Mouse (Mus musculus): ENCODE measurements around the gene Smdt1. TPM values are rescaled to one million over a fixed set of nuclear protein-coding genes. Genes with fewer than 3 reads are reported as not detected.
"Not testable (repeated sequence)": the region's sequence is repeated elsewhere in the genome, so short reads cannot be mapped to it uniquely, and the experiment has no call there.

Smdt1 gene
- polyA plus RNA-seq, 1 experiment from 2014 or later = 314 TPM

DNA sequence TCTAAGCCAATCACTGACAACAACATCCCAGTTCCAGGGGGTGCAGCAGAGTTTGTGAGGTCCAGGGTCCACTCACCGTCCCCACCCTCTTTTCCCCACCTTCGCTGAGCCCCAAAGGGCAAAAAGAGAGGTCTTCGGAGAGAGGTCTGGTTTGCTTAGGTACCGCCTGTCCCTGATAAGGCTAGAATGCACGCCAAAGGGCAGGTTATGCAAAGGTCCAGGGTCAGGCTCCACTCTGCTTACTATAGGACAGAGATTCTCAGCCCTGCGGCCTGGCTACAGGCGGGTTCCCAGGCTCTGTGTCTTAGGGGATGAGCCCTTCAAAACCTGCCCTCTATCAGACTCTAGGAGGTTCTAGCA, 40.7 kb downstream of the Smdt1 start:
- no peaks in the 10 kb centered on the region for H3K36me3 ChIP-seq
- peaks cover 54% of the 10 kb centered on the region for H3K4me1 ChIP-seq (replicated peaks)
- 15% methylated on average over 7 of the region's 7 CpGs for WGBS
- peak overlapping the region; percentile 87 for H3K27ac ChIP-seq
- H3K9me3 ChIP-seq = no peaks in the 10 kb centered on the region
- no peak for DNase-seq (ENCODE audit: low spot score)
- H3K4me3 ChIP-seq = peak overlapping the region; percentile 54
- H3K27me3 ChIP-seq (ENCODE audit: insufficient read depth, poor library complexity, severe bottlenecking) = no peaks in the 10 kb centered on the region

DNA sequence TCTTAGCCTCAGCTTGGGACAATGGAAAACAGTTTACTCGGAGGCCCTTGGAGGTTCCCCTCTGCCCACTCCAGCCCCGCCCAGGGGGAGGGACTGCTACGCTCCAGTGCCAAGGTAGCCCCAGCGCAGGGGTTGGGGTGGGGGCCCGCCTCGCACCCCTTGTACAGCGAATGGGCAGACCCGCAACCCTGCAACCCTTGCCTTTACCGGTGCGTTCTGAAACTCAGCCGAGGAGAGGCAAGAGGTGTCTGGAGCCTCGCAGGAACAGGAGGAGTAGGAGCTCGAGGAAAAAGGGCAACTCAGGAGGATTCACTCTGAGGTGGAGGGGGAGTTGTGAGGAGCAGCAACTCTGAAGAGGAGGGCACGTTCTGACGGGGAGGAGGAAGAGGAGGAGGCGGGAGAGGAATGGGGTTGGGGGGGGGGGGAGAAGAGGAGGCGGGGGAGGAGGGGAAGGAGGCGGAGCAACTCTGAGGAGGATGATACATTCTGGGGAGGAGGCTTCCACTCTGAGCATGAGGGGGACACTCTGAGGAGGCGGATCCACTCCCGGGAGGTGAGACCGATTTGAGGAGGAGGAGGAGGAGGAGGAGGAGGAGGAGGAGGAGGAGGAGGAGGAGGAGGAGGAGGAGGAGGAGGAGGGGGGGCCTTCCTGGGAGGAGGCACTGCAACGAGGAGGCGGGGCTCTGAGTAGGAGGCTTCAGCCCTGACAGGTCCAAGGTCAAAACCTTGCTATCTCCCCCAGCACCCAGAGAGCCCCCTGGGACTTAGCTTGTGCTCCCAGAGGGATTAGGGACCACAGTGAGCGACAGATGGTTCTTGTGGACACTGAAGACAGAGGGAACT, 41.3 kb downstream of the Smdt1 start, which contains the start of gene Cyp2d22:
TSS of gene Cyp2d22 (minus strand) at position 390 of the 843 bp plus-strand sequence.
- H3K4me3 ChIP-seq = peak within 1 kb of the TSS; percentile 54
- H3K4me1 ChIP-seq (replicated peaks) = peaks cover 54% of the 10 kb centered on the region
- H3K27ac ChIP-seq = peak within 1 kb of the TSS; percentile 87

DNA sequence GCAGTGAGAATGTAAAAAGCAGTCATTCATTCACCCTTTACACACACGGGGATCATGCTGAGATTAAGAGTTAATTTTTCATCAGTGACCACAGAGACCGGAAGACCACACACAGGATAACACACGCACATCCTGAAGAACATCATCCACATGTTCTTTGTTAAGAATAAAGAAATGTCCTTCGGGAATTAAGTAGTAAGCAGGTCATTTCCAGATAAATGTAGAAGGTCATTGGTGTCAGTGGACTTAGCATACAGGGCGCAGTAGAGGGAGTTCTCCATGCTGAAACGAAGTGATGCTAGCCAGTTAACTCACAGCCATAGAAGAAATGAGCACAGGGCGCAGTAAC, 41.9 kb downstream of the Smdt1 start:
- DNase-seq (ENCODE audit: low spot score) = no peak
- Histone ChIP-seq H3K9me3 (no peaks in the 10 kb centered on the region), H3K4me3 (peak overlapping the region; percentile 54), H3K27me3 (ENCODE audit: insufficient read depth, poor library complexity, severe bottlenecking) (no peaks in the 10 kb centered on the region), H3K4me1 (replicated peaks) (peaks cover 52% of the 10 kb centered on the region), H3K27ac (peak overlapping the region; percentile 87), H3K36me3 (no peaks in the 10 kb centered on the region)
- WGBS = 38% methylated on average over 7 of the region's 7 CpGs

More for the DNA sequence above, 41.3 kb downstream of the Smdt1 start, which contains the start of gene Cyp2d22:
- DNase-seq (ENCODE audit: low spot score) = peak; percentile 58
- WGBS = 2% methylated on average over 18 of the region's 24 CpGs
- Histone ChIP-seq H3K36me3 (no peaks in the 10 kb centered on the region), H3K9me3 (no peaks in the 10 kb centered on the region), H3K27me3 (ENCODE audit: insufficient read depth, poor library complexity, severe bottlenecking) (no peaks in the 10 kb centered on the region)

DNA sequence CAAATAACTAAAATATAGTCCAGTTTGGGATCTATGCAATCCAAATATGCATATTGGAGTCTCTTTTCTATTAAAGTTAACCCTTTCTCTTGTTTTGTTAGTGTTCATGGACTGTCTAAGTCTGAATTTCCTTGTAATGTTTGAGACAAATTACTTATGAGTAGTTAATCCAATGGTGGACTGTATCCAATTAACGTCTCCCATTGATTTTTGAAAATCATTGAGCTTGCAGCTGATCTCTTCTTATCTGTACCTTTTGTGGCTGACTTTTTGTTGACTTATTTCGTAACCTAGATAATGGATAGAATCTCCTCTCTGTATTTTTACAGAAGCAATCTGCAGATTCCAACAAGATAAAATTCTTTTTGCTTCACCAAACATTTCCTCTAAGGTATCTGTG, 43.7 kb downstream of the Smdt1 start:
- Histone ChIP-seq H3K9me3 (no peaks in the 10 kb centered on the region), H3K4me3 (no peak overlapping the region), H3K4me1 (replicated peaks) (peaks cover 38% of the 10 kb centered on the region), H3K27me3 (ENCODE audit: insufficient read depth, poor library complexity, severe bottlenecking) (no peaks in the 10 kb centered on the region), H3K36me3 (no peaks in the 10 kb centered on the region), H3K27ac (no peak overlapping the region)
- 86% methylated on average over 2 of the region's 2 CpGs for WGBS
- DNase-seq (ENCODE audit: low spot score) = no peak

DNA sequence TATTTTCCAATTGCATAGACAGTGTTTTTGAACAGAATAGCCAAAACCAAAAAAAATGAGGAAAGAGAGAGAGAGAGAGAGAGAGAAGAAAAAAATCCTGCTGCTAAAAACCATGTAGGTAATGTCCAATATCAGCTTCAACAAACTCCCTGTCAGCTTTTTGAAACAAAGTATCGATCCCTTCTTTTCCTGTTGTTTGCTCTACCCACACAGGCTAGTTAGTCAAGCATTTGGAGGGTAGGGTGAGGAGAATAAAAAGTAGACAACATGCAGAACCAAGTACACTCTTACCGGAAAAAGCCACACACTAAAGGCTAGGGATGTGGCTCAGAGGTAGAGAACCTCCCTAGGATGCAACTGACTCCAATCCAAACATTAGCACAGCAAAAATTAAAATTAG, 47.0 kb downstream of the Smdt1 start:
- H3K27ac ChIP-seq = no peak overlapping the region
- H3K4me3 ChIP-seq = no peak overlapping the region
- H3K36me3 ChIP-seq = no peaks in the 10 kb centered on the region
- peaks cover 5% of the 10 kb centered on the region for H3K4me1 ChIP-seq (replicated peaks)
- no peaks in the 10 kb centered on the region for H3K9me3 ChIP-seq
- no peaks in the 10 kb centered on the region for H3K27me3 ChIP-seq (ENCODE audit: insufficient read depth, poor library complexity, severe bottlenecking)
- no peak for DNase-seq (ENCODE audit: low spot score)
- 93% methylated on average over 2 of the region's 2 CpGs for WGBS

DNA sequence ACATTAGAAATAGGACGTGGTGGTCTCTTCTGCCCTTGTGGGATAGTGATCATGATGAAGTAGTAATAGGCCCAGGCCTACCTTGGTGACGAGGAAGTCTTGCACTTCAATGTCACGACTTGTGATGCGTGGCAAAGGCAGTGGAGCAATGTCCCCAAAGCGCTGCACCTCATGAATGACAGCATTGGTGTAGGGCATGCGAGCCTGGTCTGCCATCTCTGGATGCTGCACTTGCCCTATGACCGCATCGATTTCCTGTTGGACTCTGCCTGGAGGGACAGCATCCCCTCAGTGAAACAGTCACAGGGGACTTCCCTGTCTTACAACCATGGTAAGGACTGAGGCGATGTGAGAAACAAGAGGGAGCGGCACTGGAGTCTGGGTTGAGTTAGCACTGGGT, 51.2 kb downstream of the Smdt1 start:
- not testable (repeated sequence) for H3K9me3 ChIP-seq; H3K4me3 ChIP-seq; DNase-seq (ENCODE audit: low spot score); H3K4me1 ChIP-seq (replicated peaks); H3K36me3 ChIP-seq; H3K27me3 ChIP-seq (ENCODE audit: insufficient read depth, poor library complexity, severe bottlenecking); H3K27ac ChIP-seq
- WGBS = 91% methylated on average over 10 of the region's 10 CpGs

DNA sequence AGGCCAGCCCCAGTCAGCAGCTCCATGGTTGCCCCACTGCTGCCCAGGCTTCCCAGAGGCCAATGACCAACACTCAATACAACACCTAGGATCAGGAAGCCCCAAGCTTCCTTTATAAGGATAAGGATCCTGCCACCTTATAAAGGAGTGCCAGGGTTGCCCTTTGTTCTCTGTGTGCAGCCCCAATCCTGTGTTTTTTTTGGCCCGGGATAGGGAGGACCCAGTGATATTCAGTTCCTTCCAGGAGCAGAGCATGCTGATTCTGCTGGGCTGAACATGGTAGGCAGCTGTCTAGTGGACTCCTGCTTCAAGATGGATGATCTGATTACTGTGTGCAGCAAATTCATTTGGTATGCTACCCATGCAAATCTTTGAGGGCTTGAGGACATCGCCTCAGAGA, 55.2 kb downstream of the Smdt1 start, which contains the start of gene Cyp2d11:
TSS of gene Cyp2d11 (minus strand) at position 101 of the 400 bp plus-strand sequence.
- not testable (repeated sequence) for DNase-seq (ENCODE audit: low spot score); H3K9me3 ChIP-seq; H3K36me3 ChIP-seq; H3K4me3 ChIP-seq; H3K27me3 ChIP-seq (ENCODE audit: insufficient read depth, poor library complexity, severe bottlenecking); H3K4me1 ChIP-seq (replicated peaks); H3K27ac ChIP-seq
- WGBS = 88% methylated on average over 2 of the region's 2 CpGs

DNA sequence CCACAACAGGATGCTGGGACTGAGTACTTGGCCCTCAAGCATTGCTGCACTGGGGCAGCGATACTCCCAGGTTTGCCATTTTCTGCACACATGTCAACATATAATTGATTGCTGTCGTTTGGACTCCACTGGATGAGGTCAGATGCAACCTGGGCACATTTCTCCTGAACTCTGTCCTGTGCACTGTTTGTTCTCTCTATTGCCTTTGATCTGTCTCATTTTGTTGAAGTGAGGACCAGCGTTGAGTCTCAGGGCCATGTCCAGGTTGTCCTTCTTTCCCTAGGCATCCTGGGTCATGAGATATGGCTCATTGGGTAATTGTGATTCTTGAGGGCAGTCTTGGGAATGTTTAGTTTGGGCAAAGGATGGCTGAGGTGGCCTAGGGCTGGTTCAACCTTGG, 57.2 kb downstream of the Smdt1 start:
- not testable (repeated sequence) for H3K4me3 ChIP-seq; H3K36me3 ChIP-seq; H3K27ac ChIP-seq; DNase-seq (ENCODE audit: low spot score); H3K9me3 ChIP-seq; H3K4me1 ChIP-seq (replicated peaks); H3K27me3 ChIP-seq (ENCODE audit: insufficient read depth, poor library complexity, severe bottlenecking)
- 93% methylated on average over 3 of the region's 3 CpGs for WGBS

Other genes starting within 250 kb of the Smdt1 start
- gene Ccdc134, start 211.0 kb upstream of the Smdt1 start, polyA plus RNA-seq (2016; fragmentation: Nextera tagmentation; extraction: Ambion mirVana) = 19.6 and 23.4 TPM in 2 replicates
- 211 and 242 TPM in 2 replicates for gene Srebf2, start 191.8 kb upstream of the Smdt1 start, polyA plus RNA-seq (2016; fragmentation: Nextera tagmentation; extraction: Ambion mirVana)
- gene Shisa8, start 126.1 kb upstream of the Smdt1 start, polyA plus RNA-seq (2016; fragmentation: Nextera tagmentation; extraction: Ambion mirVana) = 1.6 and 1.8 TPM in 2 replicates
- 0.18 and 0.46 TPM in 2 replicates for gene Tnfrsf13c, start 114.6 kb upstream of the Smdt1 start, polyA plus RNA-seq (2016; fragmentation: Nextera tagmentation; extraction: Ambion mirVana)
- 86.2 and 92.6 TPM in 2 replicates for gene Cenpm, start 94.2 kb upstream of the Smdt1 start, polyA plus RNA-seq (2016; fragmentation: Nextera tagmentation; extraction: Ambion mirVana)
- gene 1500009C09Rik, start 86.6 kb upstream of the Smdt1 start, polyA plus RNA-seq (2016; fragmentation: Nextera tagmentation; extraction: Ambion mirVana) = 0.17 and 1.5 TPM in 2 replicates
- 72.8 and 111 TPM in 2 replicates for gene Sept3, start 64.1 kb upstream of the Smdt1 start, polyA plus RNA-seq (2016; fragmentation: Nextera tagmentation; extraction: Ambion mirVana)
- gene Wbp2nl, start 40.0 kb upstream of the Smdt1 start, polyA plus RNA-seq (2016; fragmentation: Nextera tagmentation; extraction: Ambion mirVana) = 0.19 TPM in 1 of 2 replicates, not detected in the other
- 20.9 and 24.9 TPM in 2 replicates for gene Naga, start within 50 bp of the Smdt1 start, polyA plus RNA-seq (2016; fragmentation: Nextera tagmentation; extraction: Ambion mirVana)
- 4.8 TPM in 2 replicates for gene Pheta2, start within 50 bp of the Smdt1 start, polyA plus RNA-seq (2016; fragmentation: Nextera tagmentation; extraction: Ambion mirVana)
- gene Ndufa6, start 15.4 kb downstream of the Smdt1 start, polyA plus RNA-seq (2016; fragmentation: Nextera tagmentation; extraction: Ambion mirVana) = 267 and 273 TPM in 2 replicates
- gene Cyp2d22, start 41.3 kb downstream of the Smdt1 start, polyA plus RNA-seq (2016; fragmentation: Nextera tagmentation; extraction: Ambion mirVana) = 2.5 and 3.0 TPM in 2 replicates
- gene Cyp2d11, start 55.1 kb downstream of the Smdt1 start, polyA plus RNA-seq (2016; fragmentation: Nextera tagmentation; extraction: Ambion mirVana) = not detected in 2 replicates
- gene Cyp2d10, start 68.2 kb downstream of the Smdt1 start, polyA plus RNA-seq (2016; fragmentation: Nextera tagmentation; extraction: Ambion mirVana) = not detected in 2 replicates
- not detected in 2 replicates for gene Cyp2d9, start 94.5 kb downstream of the Smdt1 start, polyA plus RNA-seq (2016; fragmentation: Nextera tagmentation; extraction: Ambion mirVana)
- not detected in 2 replicates for gene Cyp2d12, start 216.1 kb downstream of the Smdt1 start, polyA plus RNA-seq (2016; fragmentation: Nextera tagmentation; extraction: Ambion mirVana)